Mouse (Mus musculus) G1E (cell line): ENCODE results near the gene Ncor2.

Source experiments
- CTCF ChIP-seq: IDR thresholded peaks from 2 replicates; pipeline ENCODE4 v1.5.1; 2012; ENCODE audit warnings: low read depth, low read length, inconsistent platforms, mixed read lengths
- GATA1 ChIP-seq: IDR thresholded peaks from 2 replicates; pipeline ENCODE4 v1.6.1; 2012; ENCODE audit warnings: borderline replicate concordance, low read length, inconsistent platforms, mixed read lengths
- POLR2AphosphoS5 ChIP-seq: IDR thresholded peaks from 2 replicates; pipeline ENCODE4 v1.6.1; 2012; ENCODE audit warnings: low read depth, low read length, inconsistent platforms; ENCODE audit not compliant: insufficient replicate concordance
- TAL1 ChIP-seq: conservative IDR thresholded peaks from 2 replicates; pipeline ENCODE4 v1.6.1; 2012; ENCODE audit warnings: low read depth, low read length, inconsistent platforms, mixed read lengths

- TF ChIP-seq CTCF: no peak
- no peak for TF ChIP-seq TAL1
- TF ChIP-seq GATA1: no peak
- TF ChIP-seq POLR2AphosphoS5: no peak
Measured at GRCm38 (mm10) chr5:125039377-125040027, 139.5 kb downstream of the Ncor2 start.
